Mouse (Mus musculus) stomach, postnatal 0 days (tissue): ENCODE results near the gene Gatc. TPM values are rescaled to one million over a fixed set of nuclear protein-coding genes. Genes with fewer than 3 reads are reported as not detected.
"Not testable (repeated sequence)": the region's sequence is repeated elsewhere in the genome, so short reads cannot be mapped to it uniquely, and the experiment has no call there.

Source experiments
- ATAC-seq: fragments of 200-750 bp; cut with Nextera tagmentation; 2 replicates; pipeline ENCODE4 v1.8.0; 2017; ENCODE audit not compliant: low FRiP score, low TSS enrichment
- DNase-seq: peaks from one replicate; pipeline ENCODE4 v3.0.0-alpha.2; 2016; ENCODE audit warnings: low spot score
- H3K27ac ChIP-seq: fragments of 300-500 bp; sonication (generic); replicated peaks from 2 replicates; pipeline ENCODE4 v1.5.1; 2014; ENCODE audit warnings: mild to moderate bottlenecking, control low read depth
- H3K27me3 ChIP-seq: fragments of 300-500 bp; sonication (generic); 2 replicates; pipeline ENCODE4 v1.6.1; 2014; ENCODE audit warnings: low read length; ENCODE audit not compliant: control insufficient read depth, insufficient read depth
- H3K36me3 ChIP-seq: fragments of 300-500 bp; sonication (generic); 2 replicates; pipeline ENCODE4 v1.6.1; 2014; ENCODE audit warnings: low read length, mixed read lengths; ENCODE audit not compliant: control insufficient read depth, insufficient read depth
- H3K4me1 ChIP-seq: fragments of 300-500 bp; sonication (generic); replicated peaks from 2 replicates; pipeline ENCODE4 v1.6.1; 2014; ENCODE audit warnings: antibody characterized with exemption; ENCODE audit not compliant: control insufficient read depth, insufficient read depth
- H3K4me2 ChIP-seq: fragments of 300-500 bp; sonication (generic); replicated peaks from 2 replicates; pipeline ENCODE4 v1.6.1; 2014; ENCODE audit warnings: low read depth, mild to moderate bottlenecking, control low read depth, moderate library complexity
- H3K4me3 ChIP-seq: fragments of 300-500 bp; sonication (generic); 2 replicates; pipeline ENCODE4 v1.5.1; 2014; ENCODE audit warnings: low read depth, low read length, control low read depth
- H3K9ac ChIP-seq: fragments of 300-500 bp; sonication (generic); 2 replicates; pipeline ENCODE4 v1.6.1; 2014; ENCODE audit warnings: mild to moderate bottlenecking, low read length, control low read depth, mixed read lengths
- H3K9me3 ChIP-seq: fragments of 300-500 bp; sonication (generic); 2 replicates; pipeline ENCODE4 v1.6.1; 2016; ENCODE audit warnings: low read length; ENCODE audit not compliant: control insufficient read depth
- CTCF ChIP-seq: IDR thresholded peaks from 2 replicates; pipeline ENCODE4 v1.5.1; 2016; ENCODE audit warnings: antibody characterized with exemption, low read depth, mild to moderate bottlenecking, moderate library complexity
- EP300 ChIP-seq: optimal IDR thresholded peaks from 2 replicates; pipeline ENCODE3; 2016; ENCODE audit warnings: antibody characterized with exemption
- WGBS: fragments of 180-500 bp; shearing (Covaris S2); extraction: QIAGEN DNeasy Blood & Tissue Kit; methylation state at CpG from one replicate; pipeline ENCODE4 v1.1.7; 2014; 5-methylcytosine and 5-hydroxymethylcytosine counted together
- polyA plus RNA-seq: library from polyadenylated mRNA; unstranded; fragments of >200 nt; fragmentation: Nextera tagmentation; extraction: Ambion mirVana; gene quantifications from 2 replicates; pipeline ENCODE4 v1.2.1, GENCODE M21; 2015

The Gatc gene
- 12.9 and 14.7 TPM in 2 replicates for polyA plus RNA-seq

- no peaks in the 10 kb centered on the region for H3K9me3 ChIP-seq
- no peaks in the 10 kb centered on the region for H3K4me1 ChIP-seq
- peak within 1 kb of the TSS; percentile 91 for H3K4me3 ChIP-seq
- TF ChIP-seq CTCF, result peak; percentile 11; the same call in 1 of the 2 replicates
- TF ChIP-seq EP300, result no peak
- WGBS, result under 1% methylated on average over 58 of the region's 62 CpGs
- H3K27ac ChIP-seq, result peak within 1 kb of the TSS; percentile 78
- H3K27me3 ChIP-seq, result no peaks in the 10 kb centered on the region
- ATAC-seq, result peak; percentile 93
- DNase-seq, result peak; percentile 92
- H3K36me3 ChIP-seq, result peaks cover 7% of the 10 kb centered on the region
- H3K4me2 ChIP-seq, result peak within 1 kb of the TSS; percentile 92
- peak within 1 kb of the TSS; percentile 92 for H3K9ac ChIP-seq
Observed at GRCm38 (mm10) chr5:115340577-115341313, at the start of gene Gatc, which contains the start of gene Triap1. TSS of gene Gatc (minus strand) at chr5:115341178. TSS of gene Triap1 (plus strand) at chr5:115341225.

GRCm38 (mm10) chr5:115378882-115379281 lies 37.9 kb upstream of the Gatc start:
- not testable (repeated sequence) for H3K4me1 ChIP-seq, DNase-seq, H3K9me3 ChIP-seq, H3K4me2 ChIP-seq, H3K27me3 ChIP-seq, ATAC-seq, H3K36me3 ChIP-seq, H3K27ac ChIP-seq, H3K9ac ChIP-seq, H3K4me3 ChIP-seq
- WGBS, result 77% methylated on average over 2 of the region's 2 CpGs

- Histone ChIP-seq H3K4me1 (no peaks in the 10 kb centered on the region), H3K4me2 (no peak overlapping the region), H3K9me3 (no peaks in the 10 kb centered on the region), H3K36me3 (no peaks in the 10 kb centered on the region), H3K4me3 (no peak overlapping the region), H3K27me3 (no peaks in the 10 kb centered on the region), H3K27ac (no peak overlapping the region), H3K9ac (no peak overlapping the region)
- no peak for ATAC-seq
- no peak for DNase-seq
- TF ChIP-seq CTCF (peak; percentile 41), EP300 (no peak)
- WGBS, result 84% methylated on average over 2 of the region's 2 CpGs
Observed at GRCm38 (mm10) chr5:115375436-115375835, 34.5 kb upstream of the Gatc start.

- H3K4me2 ChIP-seq, result peak overlapping the region; percentile 28; the same call in 1 of the 2 replicates
- no peak for ATAC-seq
- H3K4me1 ChIP-seq, result no peaks in the 10 kb centered on the region
- no peak for DNase-seq
- H3K4me3 ChIP-seq, result no peak overlapping the region
- H3K9ac ChIP-seq, result 0 out of 2 replicates have a peak overlapping the region, but pooled peaks have one; percentile 2
- TF ChIP-seq CTCF (no peak), EP300 (no peak)
- no peaks in the 10 kb centered on the region for H3K9me3 ChIP-seq
- no peak overlapping the region for H3K27ac ChIP-seq
- WGBS, result 30% methylated on average over 11 of the region's 11 CpGs
- no peaks in the 10 kb centered on the region for H3K27me3 ChIP-seq
- H3K36me3 ChIP-seq, result no peaks in the 10 kb centered on the region
Observed at GRCm38 (mm10) chr5:115374204-115374820, 33.3 kb upstream of the Gatc start.

- DNase-seq (no peak), ATAC-seq (no peak)
- no peaks in the 10 kb centered on the region for H3K27me3 ChIP-seq
- H3K9ac ChIP-seq, result 0 out of 2 replicates have a peak overlapping the region, but pooled peaks have one; percentile 2
- H3K36me3 ChIP-seq, result no peaks in the 10 kb centered on the region
- H3K9me3 ChIP-seq, result no peaks in the 10 kb centered on the region
- no peak overlapping the region for H3K27ac ChIP-seq
- no peak overlapping the region for H3K4me3 ChIP-seq
- WGBS, result 32% methylated on average over 26 of the region's 26 CpGs
- H3K4me1 ChIP-seq, result no peaks in the 10 kb centered on the region
- H3K4me2 ChIP-seq, result peak overlapping the region; percentile 28; the same call in 1 of the 2 replicates
- no peak for TF ChIP-seq EP300
Observed at GRCm38 (mm10) chr5:115373441-115374203, 32.6 kb upstream of the Gatc start.
